Mouse (Mus musculus): ENCODE results near the gene Gpbar1. TPM values are rescaled to one million over a fixed set of nuclear protein-coding genes. Genes with fewer than 3 reads are reported as not detected.
A peak's percentile ranks its signal among the peaks of the same experiment; 100 is the strongest.

Gene Gpbar1
- total RNA-seq (2021) = not detected

DNA sequence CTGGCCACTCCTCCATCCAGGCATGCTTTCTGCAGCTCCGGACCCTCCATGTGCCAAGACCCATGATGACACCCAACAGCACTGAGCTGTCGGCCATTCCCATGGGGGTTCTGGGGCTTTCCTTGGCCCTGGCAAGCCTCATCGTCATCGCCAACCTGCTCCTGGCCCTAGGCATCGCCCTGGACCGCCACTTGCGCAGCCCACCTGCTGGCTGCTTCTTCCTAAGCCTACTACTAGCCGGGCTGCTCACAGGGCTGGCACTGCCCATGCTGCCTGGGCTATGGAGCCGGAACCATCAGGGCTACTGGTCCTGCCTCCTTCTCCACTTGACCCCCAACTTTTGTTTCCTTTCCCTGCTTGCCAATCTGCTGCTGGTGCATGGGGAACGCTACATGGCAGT, at the start of gene Gpbar1:
Gpbar1 (plus strand) TSS at position 13 of the 400 bp plus-strand sequence.
- DNase-seq (ENCODE audit: low spot score) = no peak
- intact Hi-C loops (cut with DNase I) = no loop called here

GRCm38 (mm10) chr1:74229942-74230341, 48.4 kb upstream of the Gpbar1 start:
- intact Hi-C loops (cut with DNase I) = no loop called here

DNA sequence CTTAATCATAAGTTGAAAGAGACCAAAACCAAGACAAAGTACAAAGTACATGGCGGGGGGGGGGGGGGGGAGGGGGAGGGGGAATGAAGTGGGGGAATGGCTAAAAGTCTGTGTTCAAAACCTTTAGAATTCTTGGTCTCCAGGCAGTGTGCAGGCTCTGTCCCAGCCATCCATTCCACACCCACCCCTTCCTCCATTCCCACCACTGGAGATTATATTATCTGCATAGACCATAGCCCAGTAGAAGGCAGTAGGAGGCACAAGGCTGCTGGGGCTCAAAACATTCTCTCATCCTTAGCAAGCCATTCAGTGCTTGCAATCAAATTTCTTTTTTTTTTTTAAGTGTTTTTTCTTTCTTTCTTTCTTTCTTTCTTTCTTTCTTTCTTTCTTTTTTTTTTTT, 47.4 kb upstream of the Gpbar1 start:
- DNase-seq (ENCODE audit: low spot score) = no peak
- intact Hi-C loops (cut with DNase I) = no loop called here

More at GRCm38 (mm10) chr1:74229942-74230341, 48.4 kb upstream of the Gpbar1 start:
- no peak for DNase-seq (ENCODE audit: low spot score)

DNA sequence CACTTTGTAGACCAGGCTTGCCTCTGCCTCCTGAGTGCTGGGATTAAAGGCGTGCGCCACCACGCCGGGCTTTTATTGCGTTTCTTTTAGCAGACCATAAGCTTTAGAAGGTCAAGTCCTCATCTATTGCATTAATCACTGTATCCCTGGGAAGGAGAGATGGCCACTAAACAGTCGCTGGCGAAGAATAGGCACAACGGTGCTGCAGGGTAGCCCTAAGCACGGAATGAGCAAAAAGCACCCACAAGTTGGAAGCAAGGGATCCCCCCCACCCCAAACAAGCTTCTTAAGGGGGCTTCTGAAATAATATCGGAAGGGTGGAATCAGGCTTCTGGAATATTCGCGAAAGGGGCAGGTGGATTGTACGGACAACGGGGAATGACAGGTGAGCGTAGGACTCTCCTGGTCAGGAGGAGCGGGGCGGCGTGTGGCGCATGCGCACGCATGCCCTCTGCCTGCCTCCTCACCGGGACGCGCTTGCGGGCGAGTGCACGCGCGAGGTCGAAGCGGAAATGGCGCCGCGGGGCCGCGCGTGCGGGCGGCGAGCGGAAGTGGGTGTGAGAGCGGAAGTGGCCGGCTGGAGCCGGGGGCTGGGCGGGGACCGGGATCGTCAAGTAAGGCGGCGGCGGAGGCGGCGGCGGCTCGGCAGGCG, 42.3 kb upstream of the Gpbar1 start, which contains the start of gene Arpc2:
Arpc2 (plus strand) TSS at position 147 of the 652 bp plus-strand sequence.
- intact Hi-C loops (cut with DNase I) = loop anchor here (5.0 kb wide), 1 partner anchor 46 kb away; the partner anchor contains the start of genes Aamp and Pnkd
- DNase-seq (ENCODE audit: low spot score) = peak; percentile 98

GRCm38 (mm10) chr1:74236590-74237317, 41.6 kb upstream of the Gpbar1 start:
- DNase-seq (ENCODE audit: low spot score) = peak; percentile 40
- intact Hi-C loops (cut with DNase I) = loop anchor here (5.0 kb wide), 1 partner anchor 46 kb away; the partner anchor contains the start of genes Aamp and Pnkd

GRCm38 (mm10) chr1:74237671-74238070, 40.7 kb upstream of the Gpbar1 start:
- intact Hi-C loops (cut with DNase I) = loop anchor here (5.0 kb wide), 1 partner anchor 45 kb away; the partner anchor contains the start of genes Aamp and Pnkd
- DNase-seq (ENCODE audit: low spot score) = no peak

GRCm38 (mm10) chr1:74238136-74238535, 40.2 kb upstream of the Gpbar1 start:
- DNase-seq (ENCODE audit: low spot score) = no peak
- intact Hi-C loops (cut with DNase I) = loop anchor here (5.0 kb wide), 1 partner anchor 44 kb away; the partner anchor contains the start of genes Aamp and Pnkd

DNA sequence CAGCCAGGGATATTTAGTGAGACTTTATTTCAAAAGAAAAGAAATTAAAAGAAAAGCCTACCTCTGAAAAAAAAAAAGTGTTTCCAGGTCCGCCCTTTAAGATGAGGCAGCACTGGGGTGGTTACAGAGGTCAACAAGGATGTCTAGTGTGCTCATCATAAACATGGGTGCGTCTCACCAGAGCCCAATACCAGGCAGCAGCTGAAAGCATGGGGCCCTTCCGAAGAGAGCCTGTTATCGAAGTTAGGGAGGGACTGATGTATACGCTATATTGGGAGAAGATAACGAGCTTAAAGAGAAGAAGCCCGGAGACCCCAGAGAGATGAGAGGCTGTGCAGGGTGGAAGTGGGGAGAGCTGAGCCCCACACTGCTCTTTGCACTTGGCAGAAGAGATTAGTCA, 39.2 kb upstream of the Gpbar1 start:
- DNase-seq (ENCODE audit: low spot score) = no peak
- intact Hi-C loops (cut with DNase I) = loop anchor here (5.0 kb wide), 1 partner anchor 43 kb away; the partner anchor contains the start of genes Aamp and Pnkd

DNA sequence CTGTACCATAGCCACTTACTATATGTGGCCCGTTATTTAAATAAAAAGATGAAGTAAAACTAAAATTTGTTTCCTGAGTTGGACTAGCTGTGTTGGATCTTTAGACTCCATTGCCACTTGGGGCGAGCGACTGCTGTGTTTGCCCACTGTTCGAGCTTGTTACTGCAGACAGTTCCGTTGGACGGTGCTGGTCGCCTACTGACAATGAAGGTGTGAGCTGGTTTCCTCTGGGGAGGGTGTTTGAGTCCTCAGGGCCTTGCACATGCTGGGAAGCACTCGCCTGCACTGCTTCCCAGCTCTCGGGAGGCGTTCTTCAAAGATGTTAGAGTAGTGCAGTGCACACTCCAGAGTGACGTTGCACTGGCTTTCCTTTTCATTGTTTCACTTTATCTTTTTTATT, 38.7 kb upstream of the Gpbar1 start:
- intact Hi-C loops (cut with DNase I) = loop anchor here (5.0 kb wide), 1 partner anchor 43 kb away; the partner anchor contains the start of genes Aamp and Pnkd
- DNase-seq (ENCODE audit: low spot score) = no peak

DNA sequence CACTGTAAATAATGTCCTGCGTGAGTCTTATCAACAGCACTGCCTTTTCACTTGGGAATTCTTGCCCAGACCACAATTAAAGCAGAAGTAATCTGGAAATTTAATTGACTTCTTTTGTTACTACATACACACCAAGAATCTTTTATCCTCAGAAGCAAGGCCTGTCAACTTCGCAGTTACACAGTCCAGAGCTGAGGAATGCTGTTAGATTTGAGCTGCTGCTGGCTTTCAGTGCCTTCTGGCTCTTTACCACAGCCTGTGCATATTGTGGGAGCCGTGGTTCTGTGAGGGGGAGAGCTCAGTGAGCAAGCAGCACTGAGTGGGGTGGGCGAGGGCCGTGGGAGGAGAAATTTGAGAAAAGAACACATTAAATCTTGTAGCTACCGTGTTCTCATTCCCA, 38.0 kb upstream of the Gpbar1 start:
- no peak for DNase-seq (ENCODE audit: low spot score)
- intact Hi-C loops (cut with DNase I) = no loop called here

DNA sequence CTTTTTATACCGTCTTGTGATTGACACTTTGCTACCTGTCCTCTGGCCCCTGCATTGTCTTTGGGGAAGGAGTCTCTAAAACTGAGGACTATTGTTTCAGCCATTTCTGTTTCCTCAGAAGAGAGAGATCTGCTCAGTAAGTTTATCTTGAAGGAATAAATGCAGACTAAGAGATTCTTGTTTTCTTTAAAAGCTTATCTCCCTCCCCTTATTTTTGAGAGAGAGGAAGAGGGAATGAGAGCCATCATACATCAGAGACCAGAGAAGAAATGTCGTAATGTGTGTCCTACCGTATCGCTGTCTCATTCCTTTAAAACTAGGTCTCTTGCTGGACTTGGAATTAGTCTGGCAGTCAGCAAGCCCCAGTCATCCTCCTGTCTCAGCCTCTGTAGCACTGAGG, 37.5 kb upstream of the Gpbar1 start:
- DNase-seq (ENCODE audit: low spot score) = no peak
- intact Hi-C loops (cut with DNase I) = no loop called here

DNA sequence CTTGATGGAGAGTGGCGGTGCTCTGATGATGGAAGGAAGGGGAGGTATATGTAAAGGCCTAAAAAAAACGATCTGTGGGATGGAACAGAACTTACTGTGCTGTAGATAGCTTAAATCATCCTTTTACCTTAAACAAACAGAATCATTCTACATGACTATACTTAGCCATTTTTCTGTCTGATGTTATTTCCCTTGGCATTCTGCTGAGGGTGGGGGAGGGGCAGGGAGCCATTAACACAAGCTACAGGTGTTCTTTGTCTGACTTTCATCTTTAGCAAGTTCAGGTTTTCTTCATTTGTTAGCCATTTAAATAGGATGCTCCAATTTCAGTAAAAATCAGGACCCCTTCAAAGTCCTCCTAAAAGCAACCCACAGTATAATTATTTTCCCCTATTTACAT, 32.8 kb upstream of the Gpbar1 start:
- no peak for DNase-seq (ENCODE audit: low spot score)
- intact Hi-C loops (cut with DNase I) = no loop called here

DNA sequence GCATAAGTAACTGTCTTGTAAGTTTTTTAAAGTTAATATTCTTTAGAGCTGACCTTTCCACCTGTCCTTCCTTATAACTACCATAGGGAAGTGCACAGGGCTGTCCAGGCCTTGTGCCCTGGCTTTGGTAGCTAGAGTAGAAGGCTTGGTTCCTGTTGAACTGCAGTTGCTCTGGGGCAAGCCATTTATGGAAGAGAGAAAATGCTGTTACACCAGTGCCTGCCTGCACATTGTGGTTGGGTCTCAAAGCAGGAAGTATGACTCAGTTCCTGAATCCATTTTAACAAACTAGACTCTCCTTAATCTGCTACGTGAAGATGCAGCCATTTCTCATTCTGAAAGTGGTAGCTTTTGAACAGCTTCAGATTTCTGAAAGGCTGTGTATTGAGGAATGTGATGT, 29.6 kb upstream of the Gpbar1 start:
- intact Hi-C loops (cut with DNase I) = no loop called here
- DNase-seq (ENCODE audit: low spot score) = peak; percentile 43

DNA sequence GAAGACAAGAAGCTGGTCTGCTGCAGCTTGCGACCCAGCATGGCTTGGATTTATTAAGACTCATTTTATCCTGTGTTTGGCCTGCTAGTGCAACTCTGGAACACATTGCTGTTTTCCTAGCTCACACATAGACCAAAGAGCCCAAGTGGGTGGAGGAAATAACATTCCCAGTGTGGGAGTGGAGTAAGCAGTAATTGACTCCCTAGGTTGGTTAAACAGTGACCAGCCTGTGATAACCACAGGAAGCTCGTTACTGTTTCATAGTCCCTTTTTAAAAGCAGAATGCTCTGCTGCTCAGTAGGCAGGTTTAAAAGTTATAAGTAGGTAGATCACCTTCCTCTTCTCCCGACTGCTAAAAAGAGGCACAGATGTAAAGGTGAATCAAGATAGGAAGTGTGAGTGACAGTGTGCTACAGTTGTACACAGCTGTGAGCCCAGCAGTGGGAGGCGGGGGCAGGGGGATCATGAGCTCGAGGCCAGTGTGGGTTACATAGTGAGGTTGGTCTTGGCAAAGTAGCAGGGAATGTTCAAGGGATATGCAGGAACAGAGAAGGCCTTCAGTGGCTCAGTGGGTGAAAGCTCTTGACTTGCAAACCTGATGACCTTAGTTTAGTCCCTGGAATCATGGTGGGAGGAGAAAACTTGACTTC, 28.9 kb upstream of the Gpbar1 start:
- no peak for DNase-seq (ENCODE audit: low spot score)
- intact Hi-C loops (cut with DNase I) = no loop called here

DNA sequence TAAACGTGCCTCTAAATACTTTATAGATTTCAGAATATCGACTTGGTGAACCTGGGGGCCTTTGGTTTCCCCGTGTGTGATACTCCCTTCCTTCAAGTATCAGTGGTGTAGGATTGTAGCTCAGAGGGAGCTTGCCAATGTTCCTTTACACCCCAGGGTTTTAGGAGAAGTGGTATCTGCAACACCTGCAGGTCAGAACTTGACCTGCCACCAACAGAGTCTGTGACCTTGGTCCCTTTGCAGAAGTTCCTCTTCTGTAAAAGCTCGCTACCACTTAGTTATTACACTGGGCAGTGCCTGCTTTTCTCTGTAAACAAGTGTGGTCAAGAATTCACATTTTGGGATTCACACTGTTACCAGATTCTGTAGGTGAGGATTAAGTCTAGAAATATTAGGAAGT, 28.3 kb upstream of the Gpbar1 start:
- intact Hi-C loops (cut with DNase I) = no loop called here
- no peak for DNase-seq (ENCODE audit: low spot score)

- intact Hi-C loops (cut with DNase I) = no loop called here
- no peak for DNase-seq (ENCODE audit: low spot score)
Observed at GRCm38 (mm10) chr1:74255704-74256345, 22.5 kb upstream of the Gpbar1 start.

DNA sequence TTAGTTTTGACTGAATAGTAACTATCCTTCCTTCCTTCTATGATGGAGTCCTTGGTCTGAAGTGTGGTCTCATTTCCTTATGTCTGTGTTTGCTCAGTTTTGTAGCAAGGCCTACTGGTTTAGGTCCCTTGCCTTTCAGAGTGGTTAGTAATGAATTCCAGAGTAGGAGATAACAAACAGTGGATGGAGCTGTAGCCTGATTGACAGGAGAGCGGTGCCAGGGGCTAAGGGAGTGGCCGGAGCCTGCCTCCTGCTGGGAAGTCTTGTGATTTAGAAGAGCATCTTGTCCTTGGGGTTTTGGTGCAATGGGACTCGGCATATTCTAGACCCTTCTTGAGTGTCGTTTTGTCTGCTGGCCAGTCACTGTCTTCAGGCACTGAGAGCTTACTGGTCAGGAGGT, 21.6 kb upstream of the Gpbar1 start:
- DNase-seq (ENCODE audit: low spot score) = no peak
- intact Hi-C loops (cut with DNase I) = no loop called here

DNA sequence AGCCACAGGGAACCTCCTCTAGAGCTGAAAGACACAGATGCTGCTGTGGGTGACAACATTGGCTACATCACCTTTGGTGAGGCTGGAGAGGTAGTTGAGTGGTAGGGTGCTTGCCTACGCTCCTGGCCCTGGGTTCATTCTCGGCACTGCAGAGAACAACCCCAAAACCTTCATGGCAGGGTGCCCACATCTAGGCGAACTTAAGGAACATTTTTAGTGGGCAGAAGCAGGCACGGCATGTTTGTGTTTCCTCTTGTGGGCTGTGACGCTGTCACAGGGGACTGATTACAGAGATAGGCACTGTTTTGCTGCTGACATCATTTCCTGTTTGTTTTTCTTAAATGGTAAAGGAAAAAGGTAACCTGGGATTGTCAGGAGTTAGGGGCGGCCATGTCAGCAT, 15.8 kb upstream of the Gpbar1 start:
- DNase-seq (ENCODE audit: low spot score) = no peak
- intact Hi-C loops (cut with DNase I) = loop anchor here (5.0 kb wide), 1 partner anchor 55 kb away; no protein-coding TSS in a partner anchor

- no peak for DNase-seq (ENCODE audit: low spot score)
- intact Hi-C loops (cut with DNase I) = no loop called here
Observed at GRCm38 (mm10) chr1:74268750-74269149, 9.6 kb upstream of the Gpbar1 start.

DNA sequence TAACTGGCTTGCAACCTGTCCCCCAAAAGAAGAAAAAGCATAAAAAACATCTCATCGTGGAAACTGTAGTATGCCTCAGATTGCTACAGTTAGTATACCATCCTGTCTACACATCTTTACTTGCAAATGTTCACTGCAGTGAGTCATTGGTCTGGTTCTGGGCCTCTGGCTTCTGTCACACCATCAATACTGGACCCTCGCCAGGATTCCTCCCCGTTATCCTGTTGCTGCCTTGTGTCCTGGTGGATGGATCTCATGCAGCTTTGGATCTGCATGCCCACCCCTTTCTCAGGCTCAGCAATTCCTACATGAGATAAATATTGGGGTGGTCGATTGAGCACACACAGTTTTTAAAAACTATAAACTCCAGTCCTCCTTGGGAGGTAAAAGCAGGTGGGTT, 6.7 kb upstream of the Gpbar1 start:
- intact Hi-C loops (cut with DNase I) = no loop called here
- DNase-seq (ENCODE audit: low spot score) = no peak

Data from heart, postnatal 25 days (tissue).